Mouse (Mus musculus) monocyte, adult 5-6 weeks (primary cell): ENCODE results near the gene Taf1b. TPM values are rescaled to one million over a fixed set of nuclear protein-coding genes. Genes with fewer than 3 reads are reported as not detected.
A peak's percentile ranks its signal among the peaks of the same experiment; 100 is the strongest.
"Not testable (repeated sequence)": the region's sequence is repeated elsewhere in the genome, so short reads cannot be mapped to it uniquely, and the experiment has no call there.

Experiments
- ATAC-seq: fragments of 153-309, 156-312 bp; replicated peaks from 2 replicates; pipeline ENCODE4 v1.8.0; 2017; ENCODE audit warnings: mild to moderate bottlenecking; ENCODE audit not compliant: low TSS enrichment, insufficient number of reproducible peaks, severe bottlenecking, poor library complexity, low FRiP score
- total RNA-seq: library from RNA; stranded (forward); fragments of 200-1000, 200-491, 200-594 nt; gene quantifications from 3 replicates; pipeline ENCODE4 v1.2.3, GENCODE M21; 2017

Taf1b gene
- total RNA-seq: 44.6 to 78.9 TPM (median 57.4 TPM) in 3 replicates

GRCm38 (mm10) chr12:24498150-24498840 lies at the start of gene Taf1b:
TSS of gene Taf1b (plus strand) at chr12:24498359.
- ATAC-seq: peak; percentile 84

GRCm38 (mm10) chr12:24460406-24460805 lies 37.8 kb upstream of the Taf1b start:
- no peak for ATAC-seq

GRCm38 (mm10) chr12:24462121-24462520 lies 36.0 kb upstream of the Taf1b start:
- peak; percentile 70 for ATAC-seq

- not testable (repeated sequence) for ATAC-seq
These were observed 34.7 kb upstream of the Taf1b start for GRCm38 (mm10) chr12:24463490-24463889.

- ATAC-seq: no peak
These were observed 29.2 kb upstream of the Taf1b start for GRCm38 (mm10) chr12:24468966-24469365.

- ATAC-seq: no peak
These were observed 27.2 kb upstream of the Taf1b start for GRCm38 (mm10) chr12:24470943-24471342.

GRCm38 (mm10) chr12:24473221-24473620 lies 24.9 kb upstream of the Taf1b start:
- ATAC-seq: no peak

GRCm38 (mm10) chr12:24484930-24485329 lies 13.2 kb upstream of the Taf1b start:
- ATAC-seq: peak; percentile 71; the same call in 1 of the 2 replicates

- no peak for ATAC-seq
These were observed 11.3 kb upstream of the Taf1b start for GRCm38 (mm10) chr12:24486882-24487281.

DNA sequence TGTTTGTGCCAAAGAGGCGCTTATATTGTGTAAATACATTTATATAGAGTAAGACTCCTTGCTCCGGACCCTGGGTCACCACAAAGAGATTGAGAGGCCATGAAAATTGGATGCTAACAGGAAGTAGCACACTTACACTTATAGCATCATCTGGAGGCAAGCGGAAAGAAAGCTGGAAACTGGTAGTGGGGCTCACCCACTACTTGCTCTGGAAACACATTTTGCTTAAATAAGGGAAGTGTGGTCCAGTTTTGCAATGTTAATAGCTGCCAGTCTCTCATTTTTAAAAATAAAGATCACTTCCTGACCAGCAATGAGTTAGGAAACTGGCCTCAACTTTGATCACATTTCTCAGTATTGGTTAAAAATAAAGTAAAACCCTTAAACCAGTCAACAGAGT lies 5.7 kb upstream of the Taf1b start:
- ATAC-seq: peak; percentile 79

DNA sequence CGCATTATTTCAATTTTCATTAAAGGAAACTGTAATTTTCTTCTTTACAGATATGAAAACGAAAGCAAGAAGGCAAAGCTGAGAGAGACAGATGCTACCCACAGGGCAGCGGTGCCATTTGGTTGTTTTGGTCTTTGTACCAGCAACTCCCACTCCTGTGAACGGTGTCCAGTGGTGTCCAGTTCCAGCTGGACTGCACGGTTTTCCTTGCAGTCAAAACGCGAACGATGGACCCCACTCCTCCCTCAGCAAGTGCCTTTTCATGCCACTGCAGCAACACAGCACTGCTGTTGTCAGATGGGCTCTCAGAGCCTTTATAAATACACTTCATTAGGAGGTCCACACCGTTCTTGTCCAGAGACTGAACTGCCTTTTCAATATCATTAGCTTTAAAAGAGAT lies 5.1 kb upstream of the Taf1b start:
- no peak for ATAC-seq

DNA sequence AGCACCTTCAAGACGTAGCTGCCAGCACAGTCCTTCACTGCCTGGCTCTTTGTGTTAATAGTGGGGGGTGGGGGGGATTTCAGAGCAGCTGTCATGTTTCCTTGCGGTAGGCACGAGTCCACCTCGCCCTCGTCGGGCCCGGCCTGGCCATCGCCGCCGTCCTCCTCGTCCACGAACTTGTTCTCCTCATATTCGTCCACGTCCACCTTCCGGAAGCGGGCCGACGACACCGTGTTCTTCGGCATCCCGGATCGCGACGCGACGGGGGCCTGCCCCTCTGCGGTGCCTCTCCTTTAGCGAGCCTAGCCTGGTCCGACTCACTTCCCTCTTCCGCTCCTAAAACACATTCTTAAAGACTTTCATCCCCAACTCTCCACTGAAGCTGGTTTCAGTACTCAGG lies 4.7 kb upstream of the Taf1b start:
- ATAC-seq: peak; percentile 34; the same call in 1 of the 2 replicates

DNA sequence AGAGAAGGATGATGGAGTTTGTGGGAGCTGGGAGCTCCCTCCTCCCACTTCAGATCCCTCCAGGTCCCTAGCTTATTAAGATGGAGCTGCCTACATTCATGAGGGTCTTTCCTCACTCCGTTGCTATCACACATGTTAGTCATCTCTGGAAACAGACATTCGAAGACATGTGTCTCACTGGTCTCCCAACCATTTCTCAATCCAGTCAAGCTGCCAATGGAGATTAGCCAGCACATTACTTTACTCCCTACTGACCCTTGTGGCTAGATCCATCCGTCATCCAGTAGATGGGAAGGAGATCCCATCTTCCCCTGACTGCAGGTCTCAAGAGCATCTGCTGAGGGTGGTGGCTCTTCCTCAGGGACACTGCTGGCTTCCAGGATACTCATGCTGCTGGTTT lies 3.4 kb upstream of the Taf1b start:
- ATAC-seq: not testable (repeated sequence)

GRCm38 (mm10) chr12:24498841-24499485 lies 804 bp downstream of the Taf1b start:
- not testable (repeated sequence) for ATAC-seq

DNA sequence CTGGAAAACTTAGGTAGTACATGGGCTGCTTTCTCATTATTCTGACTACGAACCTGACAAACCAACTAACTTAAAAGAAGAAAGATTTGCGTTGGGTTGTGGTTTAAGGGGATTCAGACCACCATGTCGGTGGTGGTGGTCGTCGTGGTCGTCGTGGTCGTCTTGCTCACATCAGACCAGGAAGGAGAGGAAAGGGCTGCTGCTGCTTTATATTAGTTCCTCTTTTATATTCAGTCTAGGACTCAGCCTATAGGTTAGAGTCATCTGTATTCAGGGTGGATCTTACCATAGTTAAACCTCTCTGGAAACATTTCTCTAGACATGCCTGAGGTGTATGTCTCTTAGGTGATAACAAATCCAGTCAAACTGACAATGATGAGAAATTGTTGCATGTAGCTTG lies 19.0 kb downstream of the Taf1b start:
- ATAC-seq: no peak

- no peak for ATAC-seq
These were observed 22.9 kb downstream of the Taf1b start for GRCm38 (mm10) chr12:24521076-24521475.

DNA sequence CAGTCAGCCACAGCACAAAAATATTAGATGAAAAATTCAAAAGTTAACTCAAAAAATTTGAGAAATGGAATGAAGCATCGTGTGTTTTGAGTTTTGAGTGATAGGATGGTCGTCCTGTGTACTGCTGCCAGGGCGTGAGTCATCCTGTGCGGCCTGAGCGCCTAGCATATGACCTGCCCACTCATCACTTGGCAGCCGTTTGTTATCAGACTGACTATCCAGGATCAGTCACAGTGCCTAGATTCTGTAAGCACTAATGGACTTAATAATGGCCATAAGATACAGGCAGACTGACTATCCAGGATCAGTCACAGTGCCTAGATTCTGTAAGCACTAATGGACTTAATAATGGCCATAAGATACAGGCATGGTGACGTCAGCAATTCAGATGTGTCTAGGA lies 26.9 kb downstream of the Taf1b start:
- ATAC-seq: not testable (repeated sequence)

DNA sequence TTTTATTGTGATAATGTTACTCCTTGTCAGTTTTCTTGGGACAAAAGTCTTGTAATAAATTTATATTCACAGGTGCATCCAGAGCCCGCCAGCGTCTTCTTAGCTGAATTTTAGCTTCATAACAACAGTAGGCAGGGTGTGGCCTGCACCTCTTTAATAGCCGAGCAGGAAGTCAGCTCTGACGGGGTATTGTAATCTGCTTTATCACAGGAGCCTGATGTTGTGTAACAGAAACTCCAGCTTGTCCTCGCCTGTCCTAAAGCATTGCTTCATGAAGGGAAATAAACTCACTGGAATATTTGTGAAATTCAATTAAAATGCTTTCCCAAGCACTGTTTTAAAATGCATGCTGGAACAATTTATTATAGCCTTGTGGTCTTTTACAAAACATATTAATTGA lies 38.2 kb downstream of the Taf1b start:
- no peak for ATAC-seq

GRCm38 (mm10) chr12:24537201-24537600 lies 39.0 kb downstream of the Taf1b start:
- no peak for ATAC-seq

GRCm38 (mm10) chr12:24537965-24538364 lies 39.8 kb downstream of the Taf1b start:
- ATAC-seq: no peak
